Mouse (Mus musculus) left cerebral cortex, postnatal 4 days (tissue): Measurements from ENCODE around the gene Klhl31. TPM values are rescaled to one million over a fixed set of nuclear protein-coding genes. Genes with fewer than 3 reads are reported as not detected.
A peak's percentile ranks its signal among the peaks of the same experiment; 100 is the strongest.

Experiments
- DNase-seq: peaks from one replicate; pipeline ENCODE4 v3.0.0-alpha.2; 2022
- intact Hi-C: fragments of 180-260 bp; cut with DNase I; formaldehyde crosslinking; loops from one replicate; pipeline ENCODE4 v1.15.1; 2025
- total RNA-seq, 2 experiments: library from RNA; stranded (reverse); gene quantifications; 2 replicates each; pipeline ENCODE4 v1.2.3; 2021

Klhl31 gene
- total RNA-seq, 2 experiments from 2014 or later: 0.18 TPM

DNA sequence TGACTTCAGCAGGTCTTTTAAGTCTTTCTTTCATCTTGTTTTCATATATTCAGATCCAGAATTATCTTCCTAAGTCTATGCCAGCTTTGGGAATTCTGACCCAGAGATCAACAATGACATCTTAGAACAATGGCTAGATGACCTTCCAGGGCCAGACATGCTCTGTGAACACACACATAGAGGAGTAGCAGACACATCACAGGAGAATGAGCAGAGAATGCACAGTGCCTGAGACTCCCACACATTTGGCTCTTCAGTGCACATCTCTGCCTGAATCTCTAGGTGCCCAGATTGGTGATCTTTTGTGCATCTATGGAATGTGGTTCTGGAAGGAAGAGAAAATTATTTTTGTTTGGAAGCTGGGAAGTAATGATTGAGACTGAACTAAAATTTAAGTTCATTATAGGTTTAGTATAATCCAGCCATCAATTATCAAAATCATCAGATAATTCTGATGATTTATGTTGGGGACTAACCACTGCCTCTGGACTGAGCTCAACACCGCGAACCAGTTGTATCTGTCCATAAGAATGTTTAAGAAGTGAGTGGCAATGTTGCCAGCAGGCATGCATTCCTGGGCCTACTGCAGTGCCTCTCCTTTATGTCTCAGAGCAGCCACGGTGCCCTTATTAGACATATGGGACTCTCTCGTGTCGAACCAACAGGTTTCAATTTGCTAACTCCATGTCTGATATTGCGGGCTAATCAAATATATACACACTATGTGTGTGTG, 12.8 kb upstream of the Klhl31 start:
- intact Hi-C loops: no loop called here
- DNase-seq: no peak

DNA sequence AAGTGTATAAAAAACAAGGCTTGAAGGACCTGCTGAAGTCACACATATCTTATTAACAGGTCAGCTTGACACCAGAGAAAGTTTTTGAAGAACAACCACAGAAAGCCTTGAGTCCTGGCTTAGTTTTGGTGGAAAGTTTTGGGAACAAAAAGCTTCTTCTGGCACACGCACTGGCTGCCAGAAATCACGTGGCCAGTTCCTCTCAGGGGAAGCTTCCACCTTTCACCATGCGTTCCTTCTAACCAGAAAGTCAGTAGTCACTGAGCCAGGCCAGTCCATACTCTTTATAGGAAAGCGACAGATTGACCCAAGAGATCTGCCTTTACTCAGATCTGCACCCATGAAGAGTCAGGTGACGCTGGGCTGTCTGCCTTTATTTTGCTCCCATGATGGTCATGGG, 12.1 kb upstream of the Klhl31 start:
- intact Hi-C loops: no loop called here
- no peak for DNase-seq

- intact Hi-C loops: no loop called here
- no peak for DNase-seq
These were observed 7.6 kb upstream of the Klhl31 start for GRCm38 (mm10) chr9:77628676-77629075.

DNA sequence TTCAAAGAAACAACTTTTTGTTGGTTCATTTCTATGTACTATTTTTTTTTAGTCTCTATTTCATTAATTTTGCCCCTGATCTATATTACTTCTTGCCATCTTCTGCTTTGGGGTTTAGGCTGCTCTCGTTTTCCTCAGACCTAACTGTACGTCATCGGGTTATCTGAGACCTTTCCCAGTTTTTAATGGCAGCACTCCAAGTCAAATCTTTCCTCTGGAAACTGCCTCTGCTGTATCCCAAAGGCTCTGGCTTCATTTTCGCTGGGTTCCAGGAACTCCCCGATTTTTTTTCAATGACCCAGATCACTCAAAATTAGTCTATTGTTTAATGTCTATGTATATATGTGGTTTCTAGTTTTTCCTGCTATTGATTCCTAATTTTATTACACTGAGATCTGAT, 6.6 kb upstream of the Klhl31 start:
- DNase-seq: no peak
- intact Hi-C loops: no loop called here

DNA sequence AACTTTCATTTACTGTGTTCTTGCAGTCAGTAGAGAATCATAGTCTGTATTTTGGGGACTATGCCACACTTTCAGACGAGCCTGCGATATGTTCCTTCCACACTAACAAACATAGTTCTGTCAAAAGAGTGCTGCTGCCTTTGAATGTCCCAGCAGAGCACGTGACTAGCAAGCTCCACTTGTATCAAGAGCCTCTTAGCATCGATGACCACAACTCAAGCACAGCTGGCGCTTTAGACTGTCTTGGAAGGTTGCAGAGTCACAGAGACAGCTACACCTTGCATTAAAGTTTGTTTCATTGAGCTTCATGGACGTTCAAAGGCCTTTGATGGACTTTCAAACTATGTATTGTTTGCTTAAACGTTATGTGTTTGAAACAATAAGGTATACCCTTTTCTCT, 5.5 kb upstream of the Klhl31 start:
- intact Hi-C loops: no loop called here
- DNase-seq: no peak

DNA sequence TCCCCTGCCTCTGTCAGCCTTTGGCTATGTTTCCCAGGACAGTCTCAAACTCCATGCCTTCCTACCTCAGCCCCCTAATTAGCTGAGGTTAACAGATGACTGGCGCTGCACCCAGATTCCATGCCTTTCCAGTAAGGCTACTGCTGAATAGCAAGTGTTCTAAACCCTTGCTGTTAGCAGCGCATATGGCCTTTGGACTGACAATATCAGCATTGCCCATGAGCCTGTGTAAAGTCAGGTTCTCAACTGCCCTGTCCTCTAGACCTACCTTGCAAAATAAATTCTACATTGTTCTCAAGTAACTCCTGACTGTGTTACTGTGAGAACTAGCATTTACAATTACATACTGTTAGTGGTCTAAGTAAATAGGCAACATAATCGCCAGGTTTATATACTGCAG, 3.9 kb upstream of the Klhl31 start:
- intact Hi-C loops: no loop called here
- DNase-seq: no peak

GRCm38 (mm10) chr9:77636003-77636402, 297 bp upstream of the Klhl31 start:
- intact Hi-C loops: no loop called here
- DNase-seq: no peak

- intact Hi-C loops: no loop called here
- no peak for DNase-seq
These were observed 1.1 kb downstream of the Klhl31 start for GRCm38 (mm10) chr9:77637357-77637756.

DNA sequence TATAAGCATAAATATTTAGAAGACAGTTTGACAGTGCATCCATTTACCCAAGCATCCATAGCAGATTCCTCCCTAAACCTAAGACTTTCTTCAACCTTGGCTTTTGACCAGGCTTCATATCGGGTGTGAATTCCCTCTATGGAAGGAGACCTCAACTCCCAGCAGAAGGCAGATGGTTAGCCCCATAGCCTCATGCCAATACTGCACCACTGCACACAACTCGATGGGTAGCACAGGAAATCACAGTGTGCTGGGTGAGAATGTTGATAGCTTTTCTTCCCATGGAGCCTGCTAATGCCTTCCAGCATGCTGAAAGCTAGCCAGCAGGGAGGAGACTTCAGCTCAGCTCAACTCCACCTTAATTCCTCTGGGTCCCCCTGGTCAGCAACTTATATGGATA, 8.9 kb downstream of the Klhl31 start:
- intact Hi-C loops: no loop called here
- DNase-seq: peak; percentile 11

DNA sequence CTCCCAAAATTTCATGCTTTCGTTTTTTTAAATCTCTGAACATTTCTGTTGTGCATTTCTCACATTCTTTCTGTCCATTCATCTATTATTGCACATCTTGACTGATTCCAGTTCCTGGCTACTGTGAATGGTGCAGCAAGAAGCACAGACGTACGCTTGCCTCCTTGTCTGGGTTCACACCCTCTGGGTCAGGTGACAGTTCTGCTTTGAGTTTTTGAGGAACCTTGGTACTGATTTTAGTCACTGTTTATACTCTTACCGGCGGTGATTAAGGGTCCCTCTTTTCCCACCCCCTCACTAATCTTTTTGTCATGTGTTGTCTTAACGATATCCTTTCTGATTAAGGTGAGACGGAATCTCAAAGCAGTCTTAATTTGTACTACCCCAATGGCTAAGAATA, 15.5 kb downstream of the Klhl31 start:
- DNase-seq: no peak
- intact Hi-C loops: loop anchor here (10.0 kb wide), 1 partner anchor 103 kb away; the partner anchor contains the start of gene Gclc

DNA sequence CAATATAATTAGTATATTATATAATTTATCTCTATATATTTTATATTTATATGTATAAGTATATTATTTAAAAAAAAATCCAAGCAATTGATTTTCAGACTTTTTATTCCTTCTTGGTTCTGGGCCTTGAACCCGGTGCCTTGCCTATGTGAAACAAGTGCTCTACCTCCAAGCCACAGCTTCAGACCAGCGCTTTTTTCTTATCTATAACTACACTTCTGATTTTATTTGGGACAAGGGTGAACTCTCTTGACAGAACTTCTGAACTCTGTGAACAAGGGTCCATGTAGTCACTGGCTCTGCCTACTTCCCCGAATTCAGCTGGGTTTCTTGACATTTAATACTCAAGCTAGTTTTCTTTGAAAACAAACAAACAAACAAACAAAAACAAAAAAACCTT, 17.6 kb downstream of the Klhl31 start:
- intact Hi-C loops: loop anchor here (10.0 kb wide), 1 partner anchor 101 kb away; the partner anchor contains the start of gene Gclc

GRCm38 (mm10) chr9:77655181-77655934, 19.1 kb downstream of the Klhl31 start:
- intact Hi-C loops: loop anchor here (10.0 kb wide), 1 partner anchor 99 kb away; the partner anchor contains the start of gene Gclc
- DNase-seq: peak; percentile 37

More for the DNA sequence above, 17.6 kb downstream of the Klhl31 start:
- no peak for DNase-seq

GRCm38 (mm10) chr9:77655935-77656288, 19.6 kb downstream of the Klhl31 start:
- DNase-seq: peak; percentile 48
- intact Hi-C loops: loop anchor here (10.0 kb wide), 1 partner anchor 99 kb away; the partner anchor contains the start of gene Gclc

DNA sequence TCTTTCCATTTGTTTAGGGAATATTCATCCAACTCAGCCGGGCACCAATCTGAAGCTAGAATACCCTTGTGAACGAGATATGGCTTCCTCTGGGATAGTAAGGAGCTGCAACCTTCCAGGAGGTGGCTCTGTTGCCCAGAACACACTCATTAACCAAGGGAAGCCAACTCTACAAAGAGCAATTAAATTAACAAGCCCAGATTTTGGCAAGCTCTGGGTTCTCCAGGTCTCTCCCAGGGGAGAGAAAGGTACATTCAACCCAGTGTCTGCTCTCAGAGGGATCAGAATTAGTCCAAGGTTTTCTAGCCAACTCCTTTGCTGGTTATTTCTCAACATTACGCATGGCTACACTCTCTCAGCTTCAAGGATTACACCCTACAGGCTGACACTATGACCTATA, 26.6 kb downstream of the Klhl31 start:
- intact Hi-C loops: no loop called here
- DNase-seq: no peak

GRCm38 (mm10) chr9:77670095-77670494, 33.8 kb downstream of the Klhl31 start:
- no peak for DNase-seq
- intact Hi-C loops: no loop called here

DNA sequence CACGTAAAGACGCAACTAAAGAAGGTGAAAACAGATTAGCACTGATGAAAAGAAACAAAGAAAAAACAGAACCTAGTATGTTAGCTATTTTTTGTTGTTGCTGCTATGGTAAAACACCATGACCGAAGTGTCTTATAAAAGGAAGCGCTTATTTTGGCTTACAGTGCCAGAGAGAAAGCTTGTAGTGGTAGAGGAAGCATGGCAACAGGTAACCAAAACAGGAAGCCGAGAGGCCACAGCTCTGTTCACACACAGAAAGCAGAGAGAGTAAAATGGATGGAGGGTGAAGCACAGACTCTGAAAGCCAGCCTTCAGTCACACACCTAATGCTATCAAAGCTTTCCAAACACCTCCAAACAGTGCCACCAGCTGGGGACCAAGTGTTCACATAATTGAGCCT, 34.7 kb downstream of the Klhl31 start:
- DNase-seq: no peak
- intact Hi-C loops: no loop called here

DNA sequence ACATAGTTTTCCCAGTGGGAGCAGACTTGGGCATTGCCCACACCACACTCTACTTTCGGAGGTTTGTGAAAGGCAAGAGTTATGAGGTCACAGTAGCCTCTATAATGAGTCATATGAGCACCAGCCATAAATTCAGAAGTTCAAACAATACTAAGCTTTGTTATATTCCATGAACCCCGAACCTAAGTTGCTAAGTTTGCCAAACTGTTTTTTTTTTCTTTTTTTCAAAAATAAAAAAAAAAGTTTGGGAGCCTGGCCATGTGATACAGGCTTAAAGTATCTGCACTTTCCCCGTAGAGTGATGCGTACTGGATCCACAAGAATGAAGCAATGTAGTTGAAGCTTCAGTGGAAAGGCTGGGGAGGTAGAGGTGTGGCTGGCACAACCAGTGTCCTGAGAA, 36.9 kb downstream of the Klhl31 start:
- intact Hi-C loops: no loop called here

GRCm38 (mm10) chr9:77673986-77674385, 37.7 kb downstream of the Klhl31 start:
- DNase-seq: no peak
- intact Hi-C loops: no loop called here

More for the DNA sequence above, 36.9 kb downstream of the Klhl31 start:
- DNase-seq: no peak

DNA sequence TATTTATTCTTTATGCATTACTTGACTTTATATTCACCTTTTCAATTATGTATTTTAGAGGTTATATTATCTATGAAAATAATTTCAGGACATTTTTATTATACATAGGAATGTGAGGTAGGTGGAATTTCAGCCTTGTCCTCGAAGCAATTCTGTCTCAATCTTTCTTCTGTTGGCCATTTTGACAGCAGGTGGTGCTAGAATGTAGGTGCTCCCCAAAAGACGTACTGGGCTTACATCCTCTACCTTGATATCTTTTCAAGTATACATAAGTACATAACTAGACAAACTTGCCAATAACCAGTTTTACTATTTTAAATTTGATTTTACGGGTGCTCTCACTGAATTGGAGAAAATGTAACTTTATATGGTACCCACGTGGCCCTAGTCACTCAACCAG, 48.6 kb downstream of the Klhl31 start:
- intact Hi-C loops: no loop called here
- DNase-seq: no peak

DNA sequence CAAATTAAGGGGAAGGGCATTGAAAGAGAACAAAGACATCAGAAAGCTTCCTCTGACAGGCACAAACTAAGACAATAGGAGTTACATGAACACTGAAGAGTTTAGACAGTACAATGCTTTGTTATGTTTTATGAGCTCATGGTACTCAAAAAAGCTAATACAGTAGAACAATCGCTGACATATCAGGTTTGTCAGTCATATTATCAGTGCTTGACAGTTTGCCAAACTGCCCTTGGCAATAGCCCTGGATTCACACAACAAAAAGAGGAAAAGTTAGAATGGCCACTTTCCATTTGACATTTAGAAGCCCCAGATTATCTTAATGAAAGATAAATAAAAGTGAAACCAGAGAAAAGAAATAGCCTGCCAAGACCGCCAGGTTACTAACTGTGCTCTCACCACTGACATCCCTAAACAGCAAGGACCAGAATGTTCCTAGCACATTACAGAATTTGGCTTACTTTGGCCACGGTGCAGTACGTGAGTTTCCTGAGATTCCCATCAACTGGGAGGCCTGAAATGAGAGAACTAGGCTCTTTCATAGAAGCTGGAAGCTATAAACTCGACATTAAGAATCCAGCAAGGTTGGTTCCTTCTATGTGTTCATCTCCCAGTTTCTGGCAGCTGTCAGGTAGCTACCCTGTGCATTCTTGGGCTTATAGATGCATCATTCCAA, 49.7 kb downstream of the Klhl31 start:
- DNase-seq: no peak
- intact Hi-C loops: no loop called here

DNA sequence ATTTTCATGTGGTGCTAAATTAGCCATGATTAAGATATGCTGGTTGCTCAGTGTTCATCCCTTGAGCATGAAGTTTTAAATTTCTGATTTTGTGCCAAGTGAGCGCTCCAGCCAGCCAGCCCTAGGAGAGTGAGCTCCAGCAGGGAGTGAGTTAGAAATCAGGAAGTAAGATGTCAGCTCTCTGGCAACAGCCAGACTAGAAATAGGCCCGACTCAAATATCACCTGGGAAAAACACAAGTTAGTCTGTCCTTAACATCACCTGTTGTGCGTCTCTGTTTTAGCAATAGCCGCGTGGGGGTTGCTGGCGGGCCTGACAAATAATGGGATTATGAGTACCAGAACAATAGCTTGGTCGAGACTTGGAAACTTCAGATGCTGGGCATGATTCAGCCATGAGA, 56.4 kb downstream of the Klhl31 start:
- peak; percentile 15 for DNase-seq
- intact Hi-C loops: no loop called here

- intact Hi-C loops: no loop called here
- DNase-seq: no peak
These were observed 57.1 kb downstream of the Klhl31 start for GRCm38 (mm10) chr9:77693405-77693804.
